Mouse (Mus musculus): ENCODE results near the gene Nme4. TPM values are rescaled to one million over a fixed set of nuclear protein-coding genes. Genes with fewer than 3 reads are reported as not detected.

Gene Nme4
- polyA plus RNA-seq, 1 experiment from 2014 or later, result 120 TPM

GRCm38 (mm10) chr17:26131062-26131732, 35.8 kb upstream of the Nme4 start:
- Histone ChIP-seq H3K36me3 (ENCODE audit: control insufficient read depth, insufficient read depth, low read length) (peaks cover 40% of the 10 kb centered on the region), H3K4me3 (ENCODE audit: low read depth, low read length) (no peak overlapping the region), H3K9ac (ENCODE audit: low read depth, low read length) (no peak overlapping the region), H3K27me3 (replicated peaks; ENCODE audit: control insufficient read depth, insufficient read depth, low read length) (no peaks in the 10 kb centered on the region), H3K4me2 (no peak overlapping the region), H3K9me3 (ENCODE audit: control insufficient read depth, low read length) (no peaks in the 10 kb centered on the region), H3K4me1 (replicated peaks; ENCODE audit: control insufficient read depth, insufficient read depth, low read length) (no peaks in the 10 kb centered on the region; the same call in 1 of the 2 replicates), H3K27ac (ENCODE audit: low read depth, low read length) (no peak overlapping the region)
- no peak for DNase-seq (ENCODE audit: low spot score)
- no peak for ATAC-seq (replicated peaks; ENCODE audit: low FRiP score)
- 89% methylated on average over 18 of the region's 18 CpGs for whole genome bisulfite sequencing

GRCm38 (mm10) chr17:26125226-26125625, 29.8 kb upstream of the Nme4 start:
- H3K4me1 ChIP-seq (replicated peaks; ENCODE audit: control insufficient read depth, insufficient read depth, low read length), result peaks cover 10% of the 10 kb centered on the region
- no peak for ATAC-seq (replicated peaks; ENCODE audit: low FRiP score)
- H3K4me3 ChIP-seq (ENCODE audit: low read depth, low read length), result no peak overlapping the region
- H3K27ac ChIP-seq (ENCODE audit: low read depth, low read length), result no peak overlapping the region
- no peak overlapping the region for H3K9ac ChIP-seq (ENCODE audit: low read depth, low read length)
- H3K4me2 ChIP-seq, result no peak overlapping the region
- H3K27me3 ChIP-seq (replicated peaks; ENCODE audit: control insufficient read depth, insufficient read depth, low read length), result no peaks in the 10 kb centered on the region
- WGBS, result 94% methylated on average over 10 of the region's 10 CpGs
- DNase-seq (ENCODE audit: low spot score), result no peak
- H3K36me3 ChIP-seq (ENCODE audit: control insufficient read depth, insufficient read depth, low read length), result peaks cover 35% of the 10 kb centered on the region
- no peaks in the 10 kb centered on the region for H3K9me3 ChIP-seq (ENCODE audit: control insufficient read depth, low read length)

- WGBS, result 81% methylated on average over 7 of the region's 7 CpGs
Observed at GRCm38 (mm10) chr17:26124560-26124959, 29.2 kb upstream of the Nme4 start.

DNA sequence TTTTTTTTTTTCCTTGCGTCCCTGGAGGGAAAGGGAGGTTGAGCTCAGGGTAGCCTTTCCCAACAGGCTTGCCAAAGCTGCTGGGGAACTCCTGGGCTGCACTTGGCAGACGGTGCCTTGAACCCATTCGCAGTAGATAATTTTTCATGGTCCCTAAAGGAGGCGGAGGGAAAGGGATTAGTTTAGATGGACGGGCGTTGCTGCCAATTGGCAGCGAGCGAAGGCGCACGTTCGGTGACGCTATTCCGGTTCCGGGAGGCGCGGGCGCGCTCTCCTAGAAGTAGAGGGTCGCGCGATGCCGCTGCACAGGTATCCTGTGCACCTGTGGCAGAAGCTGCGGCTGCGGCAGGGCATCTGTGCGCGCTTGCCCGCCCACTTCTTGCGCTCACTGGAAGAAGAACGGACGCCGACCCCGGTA, 27.9 kb upstream of the Nme4 start, which contains the start of gene Mrpl28:
Gene Mrpl28 (plus strand): TSS at position 234 of the 418 bp plus-strand sequence.
- Histone ChIP-seq H3K9me3 (ENCODE audit: control insufficient read depth, low read length) (no peaks in the 10 kb centered on the region), H3K9ac (ENCODE audit: low read depth, low read length) (peak within 1 kb of the TSS; percentile 85), H3K4me1 (replicated peaks; ENCODE audit: control insufficient read depth, insufficient read depth, low read length) (peaks cover 15% of the 10 kb centered on the region), H3K4me3 (ENCODE audit: low read depth, low read length) (peak within 1 kb of the TSS; percentile 93), H3K4me2 (peak within 1 kb of the TSS; percentile 88), H3K27me3 (replicated peaks; ENCODE audit: control insufficient read depth, insufficient read depth, low read length) (0 out of 2 replicates have a peak, but pooled peaks cover 4% of the 10 kb centered on the region), H3K36me3 (ENCODE audit: control insufficient read depth, insufficient read depth, low read length) (peaks cover 21% of the 10 kb centered on the region), H3K27ac (ENCODE audit: low read depth, low read length) (peak within 1 kb of the TSS; percentile 64)
- DNase-seq (ENCODE audit: low spot score) (peak; percentile 86), ATAC-seq (replicated peaks; ENCODE audit: low FRiP score) (peak; percentile 84)
- under 1% methylated on average over 32 of the region's 32 CpGs for WGBS

More at GRCm38 (mm10) chr17:26124560-26124959, 29.2 kb upstream of the Nme4 start:
- H3K27ac ChIP-seq (ENCODE audit: low read depth, low read length), result no peak overlapping the region
- H3K27me3 ChIP-seq (replicated peaks; ENCODE audit: control insufficient read depth, insufficient read depth, low read length), result no peaks in the 10 kb centered on the region
- H3K4me2 ChIP-seq, result peak overlapping the region; percentile 88
- H3K36me3 ChIP-seq (ENCODE audit: control insufficient read depth, insufficient read depth, low read length), result peaks cover 28% of the 10 kb centered on the region
- H3K4me3 ChIP-seq (ENCODE audit: low read depth, low read length), result peak overlapping the region; percentile 93
- ATAC-seq (replicated peaks; ENCODE audit: low FRiP score) (no peak), DNase-seq (ENCODE audit: low spot score) (no peak)
- peak overlapping the region; percentile 85 for H3K9ac ChIP-seq (ENCODE audit: low read depth, low read length)
- no peaks in the 10 kb centered on the region for H3K9me3 ChIP-seq (ENCODE audit: control insufficient read depth, low read length)
- H3K4me1 ChIP-seq (replicated peaks; ENCODE audit: control insufficient read depth, insufficient read depth, low read length), result peaks cover 15% of the 10 kb centered on the region

DNA sequence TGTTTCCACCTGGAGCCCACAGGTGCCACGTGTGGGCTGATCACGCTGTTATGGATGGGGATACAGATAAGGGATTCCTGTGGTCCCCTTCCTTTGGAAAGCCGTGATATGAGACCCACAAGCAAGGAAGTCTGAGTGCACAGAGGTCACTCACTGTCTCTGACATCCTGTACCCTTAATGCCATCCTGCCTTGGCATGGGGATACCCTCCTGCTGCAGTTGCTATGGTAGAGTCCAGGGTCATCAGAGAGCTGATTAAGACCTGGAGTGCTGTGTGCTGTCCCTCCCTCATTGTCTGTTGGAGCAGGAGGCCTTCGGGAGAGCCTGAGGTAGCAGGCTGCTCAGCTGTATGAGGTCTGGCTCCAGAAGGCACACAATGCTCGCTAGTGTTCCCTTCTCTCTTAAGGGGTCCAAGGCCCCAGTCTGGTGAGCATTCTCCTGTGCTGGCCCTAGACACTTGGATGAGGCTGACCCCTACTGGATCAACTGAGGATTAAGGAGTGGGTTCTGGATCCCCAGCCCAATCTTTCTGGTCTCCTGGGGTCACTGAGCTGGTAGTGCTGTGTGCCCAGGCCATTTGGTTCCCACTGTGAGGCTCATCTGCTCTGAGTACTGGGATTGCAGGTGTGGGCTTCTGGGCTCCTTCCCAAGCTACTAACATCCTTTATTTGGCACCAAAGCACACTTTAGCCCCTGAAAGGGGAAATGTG, 27.2 kb upstream of the Nme4 start:
- Histone ChIP-seq H3K4me2 (no peak overlapping the region), H3K9ac (ENCODE audit: low read depth, low read length) (no peak overlapping the region), H3K27me3 (replicated peaks; ENCODE audit: control insufficient read depth, insufficient read depth, low read length) (peaks cover 7% of the 10 kb centered on the region; the same call in 1 of the 2 replicates), H3K36me3 (ENCODE audit: control insufficient read depth, insufficient read depth, low read length) (peaks cover 17% of the 10 kb centered on the region), H3K4me3 (ENCODE audit: low read depth, low read length) (no peak overlapping the region), H3K27ac (ENCODE audit: low read depth, low read length) (no peak overlapping the region), H3K4me1 (replicated peaks; ENCODE audit: control insufficient read depth, insufficient read depth, low read length) (peaks cover 17% of the 10 kb centered on the region), H3K9me3 (ENCODE audit: control insufficient read depth, low read length) (no peaks in the 10 kb centered on the region)
- ATAC-seq (replicated peaks; ENCODE audit: low FRiP score) (no peak), DNase-seq (ENCODE audit: low spot score) (no peak)
- WGBS, result 57% methylated on average over 5 of the region's 5 CpGs

GRCm38 (mm10) chr17:26119766-26120710, 24.6 kb upstream of the Nme4 start:
- no peaks in the 10 kb centered on the region for H3K36me3 ChIP-seq (ENCODE audit: control insufficient read depth, insufficient read depth, low read length)
- no peak overlapping the region for H3K4me3 ChIP-seq (ENCODE audit: low read depth, low read length)
- peaks cover 17% of the 10 kb centered on the region for H3K4me1 ChIP-seq (replicated peaks; ENCODE audit: control insufficient read depth, insufficient read depth, low read length)
- H3K27me3 ChIP-seq (replicated peaks; ENCODE audit: control insufficient read depth, insufficient read depth, low read length), result peaks cover 29% of the 10 kb centered on the region
- ATAC-seq (replicated peaks; ENCODE audit: low FRiP score) (peak; percentile 63), DNase-seq (ENCODE audit: low spot score) (peak; percentile 66)
- whole genome bisulfite sequencing, result 43% methylated on average over 33 of the region's 33 CpGs
- no peak overlapping the region for H3K4me2 ChIP-seq
- no peak overlapping the region for H3K9ac ChIP-seq (ENCODE audit: low read depth, low read length)
- no peaks in the 10 kb centered on the region for H3K9me3 ChIP-seq (ENCODE audit: control insufficient read depth, low read length)
- H3K27ac ChIP-seq (ENCODE audit: low read depth, low read length), result no peak overlapping the region

- ATAC-seq (replicated peaks; ENCODE audit: low FRiP score) (no peak), DNase-seq (ENCODE audit: low spot score) (no peak)
- no peaks in the 10 kb centered on the region for H3K9me3 ChIP-seq (ENCODE audit: control insufficient read depth, low read length)
- no peak overlapping the region for H3K4me2 ChIP-seq
- H3K27me3 ChIP-seq (replicated peaks; ENCODE audit: control insufficient read depth, insufficient read depth, low read length), result peaks cover 57% of the 10 kb centered on the region
- H3K36me3 ChIP-seq (ENCODE audit: control insufficient read depth, insufficient read depth, low read length), result no peaks in the 10 kb centered on the region
- no peak overlapping the region for H3K4me3 ChIP-seq (ENCODE audit: low read depth, low read length)
- H3K4me1 ChIP-seq (replicated peaks; ENCODE audit: control insufficient read depth, insufficient read depth, low read length), result peaks cover 12% of the 10 kb centered on the region; the same call in 1 of the 2 replicates
- H3K27ac ChIP-seq (ENCODE audit: low read depth, low read length), result no peak overlapping the region
- WGBS, result 80% methylated on average over 17 of the region's 17 CpGs
- H3K9ac ChIP-seq (ENCODE audit: low read depth, low read length), result no peak overlapping the region
Observed at GRCm38 (mm10) chr17:26116503-26117258, 21.3 kb upstream of the Nme4 start.

Measured in liver, embryonic 11.5 days (tissue).